Mouse (Mus musculus) left cerebral cortex, postnatal 25 days (tissue): ENCODE measurements around the gene Fermt2. TPM values are rescaled to one million over a fixed set of nuclear protein-coding genes. Genes with fewer than 3 reads are reported as not detected.

Source experiments
- total RNA-seq, 2 experiments: library from RNA; stranded (reverse); gene quantifications; 2 replicates each; pipeline ENCODE4 v1.2.3; 2021

Fermt2 gene
- total RNA-seq, 2 experiments from 2014 or later: 92.3 to 105 TPM

Other genes with a start within 250 kb of the Fermt2 start
- gene Ero1l, start 211.3 kb downstream of the Fermt2 start, total RNA-seq: 10 to 100 TPM; 46.6 to 47.1 TPM
- 10 to 100 TPM; 93.0 to 97.0 TPM for gene Psmc6, start 200.3 kb downstream of the Fermt2 start, total RNA-seq
- gene Styx, start 179.0 kb downstream of the Fermt2 start, total RNA-seq: 10 to 100 TPM; 12.6 to 18.4 TPM
- 10 to 100 TPM; 16.5 to 16.6 TPM for gene Gnpnat1, start 125.2 kb downstream of the Fermt2 start, total RNA-seq
- gene Ddhd1, start 128.0 kb upstream of the Fermt2 start, total RNA-seq: 10 to 100 TPM; 73.4 to 81.3 TPM